Mouse (Mus musculus): ENCODE results near the gene Meltf. TPM values are rescaled to one million over a fixed set of nuclear protein-coding genes. Genes with fewer than 3 reads are reported as not detected.

The Meltf gene
- 0.42 and 0.61 TPM in 2 replicates for polyA plus RNA-seq (2015; fragmentation: Nextera tagmentation; extraction: Ambion mirVana)

- 34% methylated on average over 21 of the region's 21 CpGs for WGBS
- H3K9ac ChIP-seq (replicated peaks): no peak within 1 kb of the TSS
- peak; percentile 35; the same call in 1 of the 2 replicates for ATAC-seq (ENCODE audit: low FRiP score)
- no peak within 1 kb of the TSS for H3K4me3 ChIP-seq (replicated peaks)
- peaks cover 14% of the 10 kb centered on the region; the same call in 1 of the 2 replicates for H3K4me1 ChIP-seq
- no peaks in the 10 kb centered on the region for H3K27me3 ChIP-seq (replicated peaks)
- no peaks in the 10 kb centered on the region for H3K9me3 ChIP-seq (replicated peaks)
- H3K36me3 ChIP-seq: peaks cover 2% of the 10 kb centered on the region; the same call in 1 of the 2 replicates
- H3K27ac ChIP-seq (replicated peaks): no peak within 1 kb of the TSS
- peak within 1 kb of the TSS; percentile 30; the same call in 1 of the 2 replicates for H3K4me2 ChIP-seq
Measured at GRCm38 (mm10) chr16:31878573-31879257, at the start of gene Meltf. TSS of gene Meltf (plus strand) at chr16:31878810.

GRCm38 (mm10) chr16:31830726-31831125 is 47.9 kb upstream of the Meltf start:
- Histone ChIP-seq H3K4me2 (no peak overlapping the region), H3K9me3 (replicated peaks) (no peaks in the 10 kb centered on the region), H3K27me3 (replicated peaks) (no peaks in the 10 kb centered on the region), H3K27ac (replicated peaks) (no peak overlapping the region), H3K36me3 (no peaks in the 10 kb centered on the region), H3K4me1 (0 out of 2 replicates have a peak, but pooled peaks cover 2% of the 10 kb centered on the region), H3K9ac (replicated peaks) (no peak overlapping the region), H3K4me3 (replicated peaks) (no peak overlapping the region)
- WGBS: 94% methylated on average over 4 of the region's 4 CpGs
- ATAC-seq (ENCODE audit: low FRiP score): no peak

- WGBS: 96% methylated on average over 10 of the region's 10 CpGs
- Histone ChIP-seq H3K27me3 (replicated peaks) (no peaks in the 10 kb centered on the region), H3K4me1 (0 out of 2 replicates have a peak, but pooled peaks cover 2% of the 10 kb centered on the region), H3K36me3 (no peaks in the 10 kb centered on the region), H3K4me2 (no peak overlapping the region), H3K9me3 (replicated peaks) (no peaks in the 10 kb centered on the region), H3K9ac (replicated peaks) (no peak overlapping the region), H3K27ac (replicated peaks) (no peak overlapping the region), H3K4me3 (replicated peaks) (no peak overlapping the region)
- no peak for ATAC-seq (ENCODE audit: low FRiP score)
Measured at GRCm38 (mm10) chr16:31832630-31833422, 45.8 kb upstream of the Meltf start.

GRCm38 (mm10) chr16:31834011-31834584 is 44.5 kb upstream of the Meltf start:
- WGBS: 75% methylated on average over 7 of the region's 7 CpGs
- no peaks in the 10 kb centered on the region for H3K36me3 ChIP-seq
- no peaks in the 10 kb centered on the region for H3K27me3 ChIP-seq (replicated peaks)
- H3K9me3 ChIP-seq (replicated peaks): no peaks in the 10 kb centered on the region
- no peak for ATAC-seq (ENCODE audit: low FRiP score)
- no peak overlapping the region for H3K9ac ChIP-seq (replicated peaks)
- 0 out of 2 replicates have a peak, but pooled peaks cover 2% of the 10 kb centered on the region for H3K4me1 ChIP-seq
- H3K27ac ChIP-seq (replicated peaks): no peak overlapping the region
- no peak overlapping the region for H3K4me2 ChIP-seq
- H3K4me3 ChIP-seq (replicated peaks): no peak overlapping the region

- Histone ChIP-seq H3K9ac (replicated peaks) (no peak overlapping the region), H3K9me3 (replicated peaks) (no peaks in the 10 kb centered on the region), H3K27ac (replicated peaks) (no peak overlapping the region), H3K27me3 (replicated peaks) (no peaks in the 10 kb centered on the region), H3K4me2 (no peak overlapping the region), H3K4me3 (replicated peaks) (no peak overlapping the region), H3K4me1 (0 out of 2 replicates have a peak, but pooled peaks cover 2% of the 10 kb centered on the region), H3K36me3 (no peaks in the 10 kb centered on the region)
- ATAC-seq (ENCODE audit: low FRiP score): no peak
- 86% methylated on average over 2 of the region's 2 CpGs for WGBS
Measured at GRCm38 (mm10) chr16:31834662-31835318, 43.8 kb upstream of the Meltf start.

GRCm38 (mm10) chr16:31837362-31837761 is 41.2 kb upstream of the Meltf start:
- WGBS: 85% methylated on average over 3 of the region's 3 CpGs
- Histone ChIP-seq H3K27me3 (replicated peaks) (no peaks in the 10 kb centered on the region), H3K4me3 (replicated peaks) (no peak overlapping the region), H3K27ac (replicated peaks) (no peak overlapping the region), H3K9me3 (replicated peaks) (no peaks in the 10 kb centered on the region), H3K9ac (replicated peaks) (no peak overlapping the region), H3K4me2 (no peak overlapping the region), H3K36me3 (no peaks in the 10 kb centered on the region), H3K4me1 (0 out of 2 replicates have a peak, but pooled peaks cover 2% of the 10 kb centered on the region)
- ATAC-seq (ENCODE audit: low FRiP score): no peak

- H3K27me3 ChIP-seq (replicated peaks): no peaks in the 10 kb centered on the region
- WGBS: 92% methylated on average over 3 of the region's 3 CpGs
- H3K4me2 ChIP-seq: no peak overlapping the region
- no peak overlapping the region for H3K27ac ChIP-seq (replicated peaks)
- ATAC-seq (ENCODE audit: low FRiP score): no peak
- no peak overlapping the region for H3K4me3 ChIP-seq (replicated peaks)
- H3K9me3 ChIP-seq (replicated peaks): no peaks in the 10 kb centered on the region
- H3K36me3 ChIP-seq: 0 out of 2 replicates have a peak, but pooled peaks cover 3% of the 10 kb centered on the region
- peaks cover 8% of the 10 kb centered on the region; the same call in 1 of the 2 replicates for H3K4me1 ChIP-seq
- H3K9ac ChIP-seq (replicated peaks): no peak overlapping the region
Measured at GRCm38 (mm10) chr16:31844246-31844645, 34.4 kb upstream of the Meltf start.

GRCm38 (mm10) chr16:31846763-31847162 is 31.8 kb upstream of the Meltf start:
- 0 out of 2 replicates have a peak, but pooled peaks cover 3% of the 10 kb centered on the region for H3K36me3 ChIP-seq
- H3K4me2 ChIP-seq: peak overlapping the region; percentile 31
- H3K9ac ChIP-seq (replicated peaks): no peak overlapping the region
- 39% methylated on average over 10 of the region's 10 CpGs for WGBS
- no peaks in the 10 kb centered on the region for H3K27me3 ChIP-seq (replicated peaks)
- H3K4me1 ChIP-seq: peaks cover 8% of the 10 kb centered on the region; the same call in 1 of the 2 replicates
- no peaks in the 10 kb centered on the region for H3K9me3 ChIP-seq (replicated peaks)
- H3K27ac ChIP-seq (replicated peaks): no peak overlapping the region
- no peak for ATAC-seq (ENCODE audit: low FRiP score)
- no peak overlapping the region for H3K4me3 ChIP-seq (replicated peaks)

- peaks cover 20% of the 10 kb centered on the region for H3K36me3 ChIP-seq
- 89% methylated on average over 5 of the region's 5 CpGs for WGBS
- no peak for ATAC-seq (ENCODE audit: low FRiP score)
Measured at GRCm38 (mm10) chr16:31863920-31864319, 14.7 kb upstream of the Meltf start.

GRCm38 (mm10) chr16:31865242-31865641 is 13.4 kb upstream of the Meltf start:
- no peak overlapping the region for H3K9ac ChIP-seq (replicated peaks)
- no peaks in the 10 kb centered on the region for H3K9me3 ChIP-seq (replicated peaks)
- H3K4me2 ChIP-seq: no peak overlapping the region
- H3K4me1 ChIP-seq: no peaks in the 10 kb centered on the region
- H3K27ac ChIP-seq (replicated peaks): no peak overlapping the region
- H3K27me3 ChIP-seq (replicated peaks): no peaks in the 10 kb centered on the region
- ATAC-seq (ENCODE audit: low FRiP score): no peak
- peaks cover 20% of the 10 kb centered on the region for H3K36me3 ChIP-seq
- no peak overlapping the region for H3K4me3 ChIP-seq (replicated peaks)
- WGBS: 70% methylated on average over 3 of the region's 3 CpGs

More at GRCm38 (mm10) chr16:31863920-31864319, 14.7 kb upstream of the Meltf start:
- Histone ChIP-seq H3K9me3 (replicated peaks) (no peaks in the 10 kb centered on the region), H3K27ac (replicated peaks) (no peak overlapping the region), H3K27me3 (replicated peaks) (no peaks in the 10 kb centered on the region), H3K4me1 (no peaks in the 10 kb centered on the region), H3K9ac (replicated peaks) (no peak overlapping the region), H3K4me2 (no peak overlapping the region), H3K4me3 (replicated peaks) (no peak overlapping the region)

- WGBS: 94% methylated on average over 3 of the region's 3 CpGs
- ATAC-seq (ENCODE audit: low FRiP score): no peak
- H3K4me1 ChIP-seq: no peaks in the 10 kb centered on the region
- H3K27me3 ChIP-seq (replicated peaks): no peaks in the 10 kb centered on the region
- no peak overlapping the region for H3K4me3 ChIP-seq (replicated peaks)
- H3K9ac ChIP-seq (replicated peaks): no peak overlapping the region
- no peak overlapping the region for H3K27ac ChIP-seq (replicated peaks)
- H3K9me3 ChIP-seq (replicated peaks): no peaks in the 10 kb centered on the region
- no peak overlapping the region for H3K4me2 ChIP-seq
- peaks cover 10% of the 10 kb centered on the region; the same call in 1 of the 2 replicates for H3K36me3 ChIP-seq
Measured at GRCm38 (mm10) chr16:31866911-31867310, 11.7 kb upstream of the Meltf start.

Data from neural tube, embryonic 15.5 days (tissue).